Mouse (Mus musculus) spleen, adult 2 months (tissue): ENCODE measurements around the gene Kdm6b.

ENCODE experiments used
- CTCF ChIP-seq: fragments of 200-500 bp; IDR thresholded peaks from 2 replicates; pipeline ENCODE4 v1.5.1; 2011; ENCODE audit warnings: mild to moderate bottlenecking, inconsistent platforms; ENCODE audit not compliant: insufficient read depth, insufficient read length, insufficient replicate concordance; ENCODE audit errors: extremely low read depth
- POLR2A ChIP-seq: fragments of 200-500 bp; IDR thresholded peaks from 2 replicates; pipeline ENCODE4 v1.6.1; 2011; ENCODE audit warnings: low read depth, low read length, inconsistent platforms

GRCm38 (mm10) chr11:69411073-69411535 is 2.4 kb downstream of the Kdm6b start:
- no peak for TF ChIP-seq CTCF
- no peak for TF ChIP-seq POLR2A
